ENCODE assay signal across 15 mouse cellular contexts in genomic region chr11:75255330-75255729, GRCm38 (mm10).
DNase-seq lines count a peak whose midpoint lies in the region; ATAC-seq and TF ChIP-seq lines count a peak whose summit lies in the region.
"Had no signal": no experiment of that assay in that cellular context is flagged by ENCODE, and none has a peak within 500 bp of the region (broad histone marks: within the 10 kb centered on the region; RNA-seq: fewer than 3 reads in every experiment).

No protein-coding gene starts in this region.

- no peak overlapping the region for H3K4me2 ChIP-seq in forebrain, embryonic 12.5 days
- H3K4me2 ChIP-seq: embryonic facial prominence, embryonic 12.5 days; hindbrain, embryonic 15.5 days; midbrain, embryonic 15.5 days had no signal

- intact Hi-C loops in gastrocnemius, adult 2 months (cut with DNase I): no loop called here
- intact Hi-C loops in left cerebral cortex, adult 2 months (cut with DNase I): no loop called here
- intact Hi-C loops in left cerebral cortex, postnatal 36 days (cut with DNase I): no loop called here

- H3K27me3 ChIP-seq in MEL (ENCODE audit: control insufficient read depth in 1 of 2, insufficient read depth in 2 of 2, low read length in 2 of 2): no peaks in the 10 kb centered on the region
- H3K27me3 ChIP-seq in forebrain, embryonic 12.5 days: peaks cover 8% of the 10 kb centered on the region
- H3K27me3 ChIP-seq: embryonic facial prominence, embryonic 12.5 days; heart, embryonic 15.5 days; hindbrain, embryonic 15.5 days; midbrain, embryonic 15.5 days; stomach, embryonic 15.5 days had no signal

- H3K27ac ChIP-seq in gastrocnemius, adult 2 months: peak overlapping the region; percentile 72; the same call in 1 of the 2 replicates
- peak overlapping the region; percentile 70; the same call in 1 of the 2 replicates for H3K27ac ChIP-seq in left cerebral cortex, adult 2 months
- no peak overlapping the region for H3K27ac ChIP-seq in MEL (ENCODE audit: control insufficient read depth, low read depth, low read length)
- no peak overlapping the region for H3K27ac ChIP-seq in forebrain, embryonic 12.5 days
- H3K27ac ChIP-seq: embryonic facial prominence, embryonic 12.5 days; midbrain, embryonic 15.5 days; stomach, embryonic 15.5 days had no signal

- H3K9me3 ChIP-seq in MEL (replicated peaks; ENCODE audit: insufficient read depth, low read length): no peaks in the 10 kb centered on the region
- H3K9me3 ChIP-seq in forebrain, embryonic 12.5 days: no peaks in the 10 kb centered on the region
- H3K9me3 ChIP-seq: embryonic facial prominence, embryonic 12.5 days; heart, embryonic 15.5 days; hindbrain, embryonic 15.5 days; liver, embryonic 15.5 days; midbrain, embryonic 15.5 days; stomach, embryonic 15.5 days had no signal

- peak; percentile 93 for ATAC-seq in megakaryocyte, adult 5-6 weeks (ENCODE audit: poor library complexity, severe bottlenecking)
- ATAC-seq in forebrain, embryonic 12.5 days (ENCODE audit: low FRiP score): no peak
- ATAC-seq in erythroid progenitor cell, adult 5-6 weeks (replicated peaks; ENCODE audit: low FRiP score, poor library complexity, severe bottlenecking): no peak
- ATAC-seq: midbrain, embryonic 15.5 days had no signal

- no peak overlapping the region for H3K9ac ChIP-seq in MEL (ENCODE audit: control insufficient read depth, low read depth, low read length, poor library complexity, severe bottlenecking)
- no peak overlapping the region for H3K9ac ChIP-seq in forebrain, embryonic 12.5 days
- H3K9ac ChIP-seq: embryonic facial prominence, embryonic 12.5 days; heart, embryonic 15.5 days; hindbrain, embryonic 15.5 days; liver, embryonic 15.5 days; midbrain, embryonic 15.5 days; stomach, embryonic 15.5 days had no signal

- H3K4me3 ChIP-seq in gastrocnemius, adult 2 months: no peak overlapping the region
- no peak overlapping the region for H3K4me3 ChIP-seq in left cerebral cortex, adult 2 months
- H3K4me3 ChIP-seq in MEL (ENCODE audit: control insufficient read depth in 1 of 2, insufficient read depth in 1 of 2, low read depth in 2 of 2, low read length in 2 of 2): no peak overlapping the region
- H3K4me3 ChIP-seq in forebrain, embryonic 12.5 days (replicated peaks): no peak overlapping the region
- H3K4me3 ChIP-seq: embryonic facial prominence, embryonic 12.5 days; heart, embryonic 15.5 days; hindbrain, embryonic 15.5 days; midbrain, embryonic 15.5 days; stomach, embryonic 15.5 days had no signal

- peaks cover 0 to 10% of the 10 kb centered on the region in 2 experiments; a peak in 2 of 4 replicates for H3K36me3 ChIP-seq in MEL (ENCODE audit: control insufficient read depth in 1 of 2, insufficient read depth in 2 of 2, low read length in 2 of 2)
- H3K36me3 ChIP-seq in forebrain, embryonic 12.5 days (replicated peaks): no peaks in the 10 kb centered on the region
- H3K36me3 ChIP-seq: embryonic facial prominence, embryonic 12.5 days; heart, embryonic 15.5 days; hindbrain, embryonic 15.5 days; liver, embryonic 15.5 days; midbrain, embryonic 15.5 days; stomach, embryonic 15.5 days had no signal

- DNase-seq in gastrocnemius, adult 2 months: no peak
- DNase-seq in gastrocnemius, postnatal 4 days (ENCODE audit: low spot score in 2 of 2): no peak
- no peak for DNase-seq in left cerebral cortex, adult 2 months (ENCODE audit: extremely low spot score in 1 of 2, low spot score in 2 of 2)
- no peak for DNase-seq in left cerebral cortex, postnatal 36 days (ENCODE audit: low spot score in 2 of 2)
- DNase-seq in MEL (ENCODE audit: low read depth, low spot score): peak; percentile 29
- DNase-seq: cerebellum, adult 9-10 months had no signal

- WGBS in forebrain, embryonic 12.5 days: 85% methylated on average over 5 of the region's 5 CpGs

- no peak for TF ChIP-seq CTCF in gastrocnemius, adult 2 months (IDR thresholded peaks at IDR 0.05)
- TF ChIP-seq CTCF in left cerebral cortex, adult 2 months (IDR thresholded peaks at IDR 0.05): no peak
- no peak for TF ChIP-seq CTCF in MEL (IDR thresholded peaks at IDR 0.05 in 2 of 3, conservative IDR thresholded peaks at IDR 0.05 in 1 of 3; ENCODE audit: control insufficient read depth in 1 of 3, insufficient read depth in 1 of 3, low read depth in 2 of 3, low read length in 3 of 3, poor library complexity in 1 of 3, severe bottlenecking in 1 of 3)

- peaks cover 6 to 11% of the 10 kb centered on the region in 2 experiments; a peak in 3 of 4 replicates for H3K4me1 ChIP-seq in MEL (ENCODE audit: control insufficient read depth in 1 of 2, insufficient read depth in 2 of 2, low read length in 2 of 2)
- peaks cover 7% of the 10 kb centered on the region for H3K4me1 ChIP-seq in forebrain, embryonic 12.5 days

- H3K79me2 ChIP-seq in MEL (ENCODE audit: control insufficient read depth, insufficient read depth, low read length, poor library complexity): no peaks in the 10 kb centered on the region

- no peak for TF ChIP-seq POLR2A in MEL (IDR thresholded peaks at IDR 0.05; ENCODE audit: control insufficient read depth in 1 of 2, insufficient read depth in 1 of 2, low read depth in 1 of 2, low read length in 2 of 2, poor library complexity in 1 of 2)

- no peak for TF ChIP-seq EP300 in MEL (IDR thresholded peaks at IDR 0.05; ENCODE audit: low read depth in 1 of 2, low read length in 2 of 2)

- no peak for TF ChIP-seq RAD21 in MEL (IDR thresholded peaks at IDR 0.05; ENCODE audit: low read depth, low read length)

TF ChIP-seq in MEL, 35 proteins besides CTCF, POLR2A, EP300 and RAD21:
- no peak for TF ChIP-seq ZKSCAN1 (IDR thresholded peaks at IDR 0.05; ENCODE audit: low read depth, low read length)
- TF ChIP-seq MAFK (IDR thresholded peaks at IDR 0.05; ENCODE audit: borderline replicate concordance, low read depth, low read length): no peak
- TF ChIP-seq GABPA (IDR thresholded peaks at IDR 0.05; ENCODE audit: low read depth, low read length): no peak
- TF ChIP-seq NRF1 (IDR thresholded peaks at IDR 0.05; ENCODE audit: insufficient read depth, low read depth, low read length, poor library complexity, severe bottlenecking): no peak
- no peak for TF ChIP-seq SIN3A (IDR thresholded peaks at IDR 0.05; ENCODE audit: low read length)
- TF ChIP-seq MYB (IDR thresholded peaks at IDR 0.05; ENCODE audit: low read depth, low read length): no peak
- no peak for TF ChIP-seq CHD1 (IDR thresholded peaks at IDR 0.05; ENCODE audit: low read depth, low read length)
- TF ChIP-seq MAX (IDR thresholded peaks at IDR 0.05; ENCODE audit: low read length): no peak
- TF ChIP-seq MYC (IDR thresholded peaks at IDR 0.05; ENCODE audit: low read depth, low read length): no peak
- TF ChIP-seq BHLHE40 (IDR thresholded peaks at IDR 0.05; ENCODE audit: borderline replicate concordance, low read depth, low read length): no peak
- TF ChIP-seq KAT2A (conservative IDR thresholded peaks at IDR 0.05; ENCODE audit: low read depth, low read length): no peak
- TF ChIP-seq ZNF384 (IDR thresholded peaks at IDR 0.05; ENCODE audit: low read depth, low read length): no peak
- no peak for TF ChIP-seq RCOR1 (IDR thresholded peaks at IDR 0.05; ENCODE audit: low read depth, low read length)

Comparison
In these comparisons a context has a peak if more than half of its experiments do, and no peak if none do; other contexts are left out.
1. H3K27ac ChIP-seq: peak in gastrocnemius, adult 2 months (single experiment) and left cerebral cortex, adult 2 months (single experiment); none in MEL (single experiment) and forebrain, embryonic 12.5 days (single experiment).